Mouse (Mus musculus) kidney, embryonic 14.5 days (tissue): ENCODE data around the gene Zbtb46. TPM values are rescaled to one million over a fixed set of nuclear protein-coding genes. Genes with fewer than 3 reads are reported as not detected.

Experiments
- ATAC-seq: fragments of 200-750 bp; cut with Nextera tagmentation; 2 replicates; pipeline ENCODE4 v1.8.0; 2017; ENCODE audit warnings: moderate number of reproducible peaks, mild to moderate bottlenecking, moderate TSS enrichment, moderate library complexity; ENCODE audit not compliant: low FRiP score, low TSS enrichment
- H3K27ac ChIP-seq: fragments of 300-500 bp; sonication (generic); 2 replicates; pipeline ENCODE4 v1.5.1; 2014; ENCODE audit warnings: low read depth, mild to moderate bottlenecking, low read length, moderate library complexity, mixed read lengths
- H3K27me3 ChIP-seq: fragments of 300-500 bp; sonication (generic); 2 replicates; pipeline ENCODE4 v1.6.1; 2014; ENCODE audit warnings: mild to moderate bottlenecking, low read length; ENCODE audit not compliant: control insufficient read depth, insufficient read depth
- H3K36me3 ChIP-seq: fragments of 300-500 bp; sonication (generic); 2 replicates; pipeline ENCODE4 v1.6.1; 2014; ENCODE audit warnings: low read length, mixed read lengths; ENCODE audit not compliant: control insufficient read depth, insufficient read depth
- H3K4me1 ChIP-seq: fragments of 300-500 bp; sonication (generic); 2 replicates; pipeline ENCODE4 v1.6.1; 2014; ENCODE audit warnings: low read length, mixed read lengths; ENCODE audit not compliant: control insufficient read depth, insufficient read depth
- H3K4me2 ChIP-seq: fragments of 300-500 bp; sonication (generic); replicated peaks from 2 replicates; pipeline ENCODE4 v1.6.1; 2014; ENCODE audit warnings: low read depth, mild to moderate bottlenecking, low read length
- H3K4me3 ChIP-seq: fragments of 300-500 bp; sonication (generic); 2 replicates; pipeline ENCODE4 v1.5.1; 2014; ENCODE audit warnings: mild to moderate bottlenecking, low read length
- H3K9ac ChIP-seq: fragments of 300-500 bp; sonication (generic); 2 replicates; pipeline ENCODE4 v1.6.1; 2014; ENCODE audit warnings: low read depth, mild to moderate bottlenecking, low read length, moderate library complexity
- H3K9me3 ChIP-seq: fragments of 300-500 bp; sonication (generic); 2 replicates; pipeline ENCODE4 v1.6.1; 2016; ENCODE audit warnings: low read length; ENCODE audit not compliant: control insufficient read depth
- WGBS: fragments of 180-500 bp; shearing (Covaris S2); extraction: QIAGEN DNeasy Blood & Tissue Kit; methylation state at CpG from one replicate; pipeline ENCODE4 v1.1.7; 2014; 5-methylcytosine and 5-hydroxymethylcytosine counted together
- polyA plus RNA-seq: library from polyadenylated mRNA; unstranded; fragments of >200 nt; fragmentation: Nextera tagmentation; extraction: Ambion mirVana; gene quantifications from 2 replicates; pipeline ENCODE4 v1.2.1, GENCODE M21; 2014

The Zbtb46 gene
- polyA plus RNA-seq, 1 experiment from 2014 or later = 26.6 TPM

DNA sequence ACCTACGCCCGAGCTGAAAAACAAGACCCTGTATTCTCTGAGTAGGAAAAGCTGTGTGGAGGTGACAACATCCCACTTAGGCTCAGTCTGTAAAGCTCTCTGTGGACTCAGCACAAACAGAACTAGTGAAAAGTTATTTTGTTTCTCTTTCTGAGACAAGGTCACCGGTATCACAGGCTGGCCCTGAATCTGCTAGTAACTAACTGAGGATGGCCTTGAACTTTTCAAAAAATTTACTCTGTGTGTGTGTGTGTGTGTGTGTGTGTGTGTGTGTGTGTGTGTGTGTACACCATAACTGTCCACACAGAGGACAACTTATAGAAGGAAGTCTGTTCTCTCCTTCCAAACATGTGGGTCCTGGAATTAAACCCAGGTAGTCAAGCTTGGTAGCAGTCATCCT is 65.1 kb downstream of the Zbtb46 start:
- no peaks in the 10 kb centered on the region for H3K9me3 ChIP-seq
- H3K27ac ChIP-seq = no peak overlapping the region
- no peak overlapping the region for H3K4me3 ChIP-seq
- H3K4me1 ChIP-seq = no peaks in the 10 kb centered on the region
- WGBS = 92% methylated on average over 3 of the region's 3 CpGs
- H3K36me3 ChIP-seq = peaks cover 41% of the 10 kb centered on the region
- ATAC-seq = no peak
- no peak overlapping the region for H3K9ac ChIP-seq
- H3K4me2 ChIP-seq = no peak overlapping the region
- no peaks in the 10 kb centered on the region for H3K27me3 ChIP-seq

DNA sequence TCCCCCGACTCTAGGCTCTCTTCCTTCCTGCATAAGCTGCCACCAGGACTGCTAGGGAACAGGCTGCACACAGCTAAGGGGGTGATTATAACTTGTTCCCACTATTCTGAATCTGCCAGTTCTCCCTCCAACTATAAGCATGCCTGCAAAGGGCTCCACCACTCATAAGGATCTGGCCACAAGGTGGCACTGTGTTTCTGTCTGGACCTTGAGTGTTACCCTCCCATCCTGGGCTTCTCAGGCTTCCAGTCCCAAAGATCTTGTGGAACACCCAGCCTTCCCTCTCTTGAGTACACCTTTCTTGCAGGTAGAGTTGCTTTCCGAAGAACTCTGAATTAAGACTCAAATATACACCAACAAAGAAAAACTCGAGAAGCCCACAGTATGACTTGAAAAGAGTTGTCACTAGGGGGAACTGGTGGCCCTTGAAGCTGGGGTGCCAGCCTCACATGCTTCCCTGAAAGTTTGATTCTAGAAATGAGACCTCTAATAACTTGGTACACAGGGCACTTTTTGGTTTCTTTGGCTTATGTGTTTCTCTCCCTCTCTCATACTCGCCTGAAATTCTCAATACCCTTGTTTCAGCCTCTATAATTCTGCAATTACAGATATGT is 66.5 kb downstream of the Zbtb46 start:
- peak; percentile 84 for ATAC-seq

DNA sequence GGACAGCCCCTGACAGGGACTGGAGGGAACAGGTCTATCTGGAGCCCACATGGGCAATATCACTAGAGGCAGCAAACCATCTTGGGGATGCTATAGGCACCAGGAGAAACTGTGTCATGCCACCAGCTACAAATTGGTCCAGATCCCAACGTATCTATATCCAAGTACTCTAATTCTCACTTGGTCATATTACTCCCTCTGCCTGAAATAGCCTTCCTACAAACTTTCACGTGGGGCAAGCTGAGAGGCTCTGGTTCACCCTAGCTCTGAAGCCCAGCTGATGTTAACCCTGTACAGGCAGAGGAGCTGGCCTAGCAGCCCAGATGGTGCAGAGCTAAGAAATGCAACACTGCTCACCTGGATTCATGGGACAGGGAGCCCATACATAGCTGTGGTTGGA is 67.7 kb downstream of the Zbtb46 start:
- H3K4me3 ChIP-seq = no peak overlapping the region

More for the DNA sequence above, 66.5 kb downstream of the Zbtb46 start:
- Histone ChIP-seq H3K9me3 (no peaks in the 10 kb centered on the region), H3K27me3 (no peaks in the 10 kb centered on the region), H3K27ac (no peak overlapping the region), H3K4me2 (no peak overlapping the region), H3K36me3 (peaks cover 41% of the 10 kb centered on the region), H3K4me1 (no peaks in the 10 kb centered on the region), H3K4me3 (no peak overlapping the region), H3K9ac (no peak overlapping the region)
- WGBS = 31% methylated on average over 4 of the region's 4 CpGs

DNA sequence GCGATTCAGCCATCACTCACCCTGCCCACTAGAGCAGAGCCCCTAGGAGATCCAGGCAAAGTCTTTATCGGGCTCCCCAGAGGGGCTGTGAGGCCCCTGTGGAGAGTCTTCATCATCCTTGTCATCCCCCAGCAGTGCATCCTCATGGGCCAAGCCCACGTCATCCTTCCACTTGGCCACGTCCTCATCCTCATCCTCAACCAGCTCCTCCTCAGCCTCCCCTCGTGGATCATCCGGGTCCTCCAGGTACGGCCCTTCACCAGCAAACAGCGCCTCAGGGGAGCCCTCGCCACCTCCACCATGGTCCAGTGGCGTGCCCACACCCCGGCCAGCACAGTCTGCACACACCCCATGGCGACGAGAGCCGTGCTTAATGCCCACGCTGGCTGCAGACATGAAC is 68.2 kb downstream of the Zbtb46 start:
- Histone ChIP-seq H3K27me3 (no peaks in the 10 kb centered on the region), H3K4me1 (no peaks in the 10 kb centered on the region), H3K36me3 (peaks cover 53% of the 10 kb centered on the region), H3K9ac (no peak overlapping the region), H3K9me3 (no peaks in the 10 kb centered on the region), H3K4me3 (no peak overlapping the region), H3K27ac (no peak overlapping the region), H3K4me2 (no peak overlapping the region)
- 92% methylated on average over 15 of the region's 15 CpGs for WGBS
- peak; percentile 22; the same call in 1 of the 2 replicates for ATAC-seq

More for the DNA sequence above, 67.7 kb downstream of the Zbtb46 start:
- Histone ChIP-seq H3K4me1 (no peaks in the 10 kb centered on the region), H3K27ac (no peak overlapping the region), H3K4me2 (no peak overlapping the region), H3K27me3 (no peaks in the 10 kb centered on the region), H3K9ac (no peak overlapping the region), H3K9me3 (no peaks in the 10 kb centered on the region), H3K36me3 (peaks cover 48% of the 10 kb centered on the region)
- no peak for ATAC-seq
- WGBS = 78% methylated on average over 2 of the region's 2 CpGs

DNA sequence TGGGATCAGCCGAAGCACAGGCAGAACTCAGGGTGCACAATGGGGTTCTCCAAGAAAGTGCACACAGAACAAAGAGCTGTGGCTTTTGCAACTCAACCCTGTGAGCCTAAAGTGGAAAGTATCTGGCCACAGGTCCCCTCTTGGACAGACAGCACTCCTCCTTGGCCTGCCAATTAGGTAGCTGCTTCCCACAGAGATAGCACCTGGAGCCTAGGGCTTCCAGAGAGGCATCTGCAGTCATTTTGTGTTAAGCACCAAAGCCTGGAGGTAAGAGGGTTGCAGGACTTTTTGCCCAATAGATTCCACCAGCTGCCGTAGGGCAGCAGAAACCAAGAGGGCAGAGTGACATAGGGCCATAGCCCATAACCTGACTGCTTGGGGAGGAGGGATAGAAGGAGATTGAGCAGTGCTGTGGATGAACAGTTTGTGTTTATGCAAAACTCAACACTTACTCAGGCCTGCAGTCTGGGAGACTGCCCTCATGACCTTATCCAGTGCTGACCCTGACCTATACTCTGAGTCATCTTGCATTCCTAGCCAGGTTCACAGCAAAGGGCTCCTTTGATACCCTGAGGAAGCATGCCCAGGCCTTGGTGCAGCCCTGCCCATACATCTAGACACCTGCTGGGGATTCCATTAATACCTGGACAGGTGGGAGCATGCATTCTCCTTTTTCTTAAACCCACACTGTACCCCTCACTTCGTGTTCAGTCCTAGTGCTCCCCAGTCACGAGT is 68.9 kb downstream of the Zbtb46 start:
- Histone ChIP-seq H3K36me3 (peaks cover 54% of the 10 kb centered on the region), H3K27me3 (no peaks in the 10 kb centered on the region), H3K4me1 (no peaks in the 10 kb centered on the region), H3K4me3 (no peak overlapping the region), H3K4me2 (no peak overlapping the region), H3K27ac (no peak overlapping the region), H3K9ac (no peak overlapping the region), H3K9me3 (no peaks in the 10 kb centered on the region)
- WGBS = 88% methylated on average over 4 of the region's 4 CpGs
- no peak for ATAC-seq

DNA sequence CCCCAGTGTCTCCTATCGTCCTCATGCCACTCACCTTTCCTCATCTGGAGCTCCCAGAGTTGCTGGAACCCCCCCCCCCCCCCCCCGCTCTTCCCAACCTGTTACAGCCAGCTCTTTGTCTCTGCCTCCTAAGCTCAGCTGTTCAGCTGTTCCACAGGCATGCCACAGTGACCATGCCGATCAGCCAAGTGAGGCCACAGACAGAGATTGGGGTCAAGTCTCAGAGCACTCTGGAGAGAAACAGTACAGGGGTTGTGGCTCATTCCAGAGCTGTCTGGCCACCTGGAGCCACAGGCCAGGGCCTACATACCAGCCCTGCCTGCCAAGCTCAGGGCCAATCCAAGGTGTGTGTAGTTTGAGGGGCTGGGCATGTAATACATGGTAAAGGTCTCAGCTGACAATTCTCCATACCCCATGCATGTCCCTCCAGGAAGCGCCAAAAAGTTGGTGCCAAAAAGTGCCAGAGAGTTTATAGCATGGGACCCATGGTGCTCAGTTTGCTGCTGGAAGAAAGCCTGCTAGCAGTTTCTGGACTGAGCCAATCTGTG is 72.5 kb downstream of the Zbtb46 start:
- no peak for ATAC-seq
- no peak overlapping the region for H3K27ac ChIP-seq

DNA sequence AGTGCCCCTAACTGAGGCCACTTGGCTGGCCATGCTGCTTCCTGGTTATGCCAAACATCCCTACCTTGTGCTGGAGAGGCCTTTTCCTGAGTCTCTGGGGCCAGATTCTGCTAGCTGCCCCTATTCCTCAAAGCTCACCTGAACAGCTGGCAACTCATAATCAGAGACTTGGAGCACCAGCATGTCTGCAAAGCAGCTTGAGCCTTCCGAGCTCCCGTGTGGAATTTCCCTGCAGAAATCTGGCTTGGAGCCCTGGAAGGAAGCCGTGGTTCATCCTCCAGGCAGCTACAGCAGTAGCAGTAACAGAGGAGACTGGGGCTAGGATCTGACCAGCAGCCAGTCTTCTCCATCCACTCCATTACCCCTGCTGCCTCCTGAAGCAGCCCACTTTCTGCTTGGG is 73.3 kb downstream of the Zbtb46 start:
- ATAC-seq = no peak
- Histone ChIP-seq H3K27ac (no peak overlapping the region), H3K4me3 (no peak overlapping the region), H3K4me1 (no peaks in the 10 kb centered on the region), H3K36me3 (peaks cover 62% of the 10 kb centered on the region), H3K27me3 (no peaks in the 10 kb centered on the region), H3K9me3 (no peaks in the 10 kb centered on the region), H3K4me2 (no peak overlapping the region), H3K9ac (no peak overlapping the region)
- WGBS = 80% methylated on average over 3 of the region's 3 CpGs

More for the DNA sequence above, 72.5 kb downstream of the Zbtb46 start:
- Histone ChIP-seq H3K4me3 (no peak overlapping the region), H3K9me3 (no peaks in the 10 kb centered on the region), H3K36me3 (peaks cover 64% of the 10 kb centered on the region), H3K4me1 (no peaks in the 10 kb centered on the region), H3K4me2 (no peak overlapping the region), H3K27me3 (no peaks in the 10 kb centered on the region), H3K9ac (no peak overlapping the region)
- WGBS = 75% methylated on average over 4 of the region's 4 CpGs

DNA sequence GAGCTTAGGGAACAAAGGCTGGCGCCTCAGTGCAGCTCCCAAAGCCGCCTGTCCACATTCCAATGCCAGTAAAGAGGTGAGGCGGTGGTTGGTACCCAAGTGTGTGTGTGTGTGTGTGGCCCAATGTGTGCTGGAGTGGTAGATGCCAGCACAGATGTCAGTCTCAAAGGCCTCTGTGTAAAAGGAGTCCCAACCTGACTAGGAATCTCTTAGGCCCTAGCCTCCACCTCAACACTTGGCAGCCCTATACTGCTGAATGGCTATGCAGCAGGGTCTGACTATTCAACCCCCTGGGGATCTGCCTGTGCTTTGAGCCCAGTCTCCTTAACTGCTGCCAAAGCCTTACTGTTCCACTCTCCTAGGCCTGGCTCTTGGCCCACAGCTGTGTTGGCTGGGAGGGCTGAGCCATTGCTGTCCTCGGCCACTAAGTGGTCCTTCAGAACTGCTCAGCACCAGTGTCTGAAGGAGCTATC is 74.3 kb downstream of the Zbtb46 start:
- Histone ChIP-seq H3K9me3 (no peaks in the 10 kb centered on the region), H3K9ac (no peak overlapping the region), H3K27me3 (no peaks in the 10 kb centered on the region), H3K36me3 (peaks cover 62% of the 10 kb centered on the region), H3K4me2 (no peak overlapping the region), H3K4me3 (no peak overlapping the region), H3K4me1 (no peaks in the 10 kb centered on the region), H3K27ac (no peak overlapping the region)
- no peak for ATAC-seq
- WGBS = 91% methylated on average over 4 of the region's 4 CpGs

DNA sequence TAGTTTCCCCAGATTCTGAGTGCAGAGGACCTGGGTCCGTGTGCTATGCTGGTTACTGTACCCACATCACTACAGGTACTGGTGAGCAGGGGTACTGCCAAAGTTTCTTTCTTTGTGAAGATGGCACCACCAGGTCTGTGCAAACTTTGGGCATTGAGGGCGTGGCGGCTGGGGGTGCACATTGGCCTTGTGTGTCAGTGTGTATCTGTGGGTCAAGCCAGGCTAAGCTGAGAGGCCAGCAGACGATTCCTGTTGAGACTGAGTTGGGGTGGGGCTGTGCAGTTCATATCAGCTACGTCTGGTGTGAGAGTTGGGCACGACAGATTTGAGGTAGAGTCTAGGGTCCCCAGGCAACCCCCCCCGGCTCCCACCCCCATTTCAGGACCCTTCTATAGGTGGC is 74.8 kb downstream of the Zbtb46 start:
- WGBS = 85% methylated on average over 7 of the region's 7 CpGs
- ATAC-seq = no peak
- Histone ChIP-seq H3K4me3 (no peak overlapping the region), H3K27me3 (no peaks in the 10 kb centered on the region), H3K9ac (no peak overlapping the region), H3K4me2 (no peak overlapping the region), H3K4me1 (no peaks in the 10 kb centered on the region), H3K9me3 (no peaks in the 10 kb centered on the region), H3K36me3 (peaks cover 63% of the 10 kb centered on the region), H3K27ac (no peak overlapping the region)
